Mouse (Mus musculus): Measurements from ENCODE around the gene Rabgap1l. TPM values are rescaled to one million over a fixed set of nuclear protein-coding genes. Genes with fewer than 3 reads are reported as not detected.

The Rabgap1l gene
- polyA plus RNA-seq, 1 experiment from 2014 or later = 26.4 TPM

GRCm38 (mm10) chr1:160784122-160784521 lies 8.9 kb downstream of the Rabgap1l start:
- H3K27me3 ChIP-seq = no peaks in the 10 kb centered on the region
- no peaks in the 10 kb centered on the region for H3K36me3 ChIP-seq
- H3K9ac ChIP-seq = no peak overlapping the region
- H3K4me1 ChIP-seq (replicated peaks) = no peaks in the 10 kb centered on the region
- no peak overlapping the region for H3K4me2 ChIP-seq
- ATAC-seq (ENCODE audit: low FRiP score) = no peak
- WGBS = 93% methylated on average over 1 of the region's 1 CpGs
- no peaks in the 10 kb centered on the region for H3K9me3 ChIP-seq
- no peak overlapping the region for H3K4me3 ChIP-seq
- H3K27ac ChIP-seq = no peak overlapping the region

GRCm38 (mm10) chr1:160774166-160774565 lies 18.8 kb downstream of the Rabgap1l start:
- no peaks in the 10 kb centered on the region for H3K9me3 ChIP-seq
- H3K4me1 ChIP-seq (replicated peaks) = no peaks in the 10 kb centered on the region
- 93% methylated on average over 1 of the region's 1 CpGs for WGBS
- no peaks in the 10 kb centered on the region for H3K27me3 ChIP-seq
- H3K36me3 ChIP-seq = no peaks in the 10 kb centered on the region
- H3K4me3 ChIP-seq = no peak overlapping the region
- no peak overlapping the region for H3K9ac ChIP-seq
- H3K4me2 ChIP-seq = no peak overlapping the region
- H3K27ac ChIP-seq = no peak overlapping the region
- ATAC-seq (ENCODE audit: low FRiP score) = no peak

GRCm38 (mm10) chr1:160765565-160765964 lies 27.4 kb downstream of the Rabgap1l start:
- no peak for ATAC-seq (ENCODE audit: low FRiP score)
- Histone ChIP-seq H3K27ac (no peak overlapping the region), H3K9me3 (no peaks in the 10 kb centered on the region), H3K4me3 (no peak overlapping the region), H3K36me3 (no peaks in the 10 kb centered on the region), H3K9ac (no peak overlapping the region), H3K27me3 (no peaks in the 10 kb centered on the region), H3K4me2 (no peak overlapping the region), H3K4me1 (replicated peaks) (no peaks in the 10 kb centered on the region)
- WGBS = 90% methylated on average over 2 of the region's 2 CpGs

GRCm38 (mm10) chr1:160758243-160758642 lies 34.8 kb downstream of the Rabgap1l start:
- WGBS = 20% methylated on average over 3 of the region's 3 CpGs
- no peak for ATAC-seq (ENCODE audit: low FRiP score)
- no peak overlapping the region for H3K9ac ChIP-seq

GRCm38 (mm10) chr1:160755359-160755758 lies 37.7 kb downstream of the Rabgap1l start:
- Histone ChIP-seq H3K9me3 (no peaks in the 10 kb centered on the region), H3K4me3 (no peak overlapping the region), H3K27ac (no peak overlapping the region), H3K4me2 (no peak overlapping the region), H3K9ac (no peak overlapping the region), H3K27me3 (no peaks in the 10 kb centered on the region), H3K36me3 (no peaks in the 10 kb centered on the region), H3K4me1 (replicated peaks) (no peaks in the 10 kb centered on the region)
- ATAC-seq (ENCODE audit: low FRiP score) = no peak

More at GRCm38 (mm10) chr1:160758243-160758642, 34.8 kb downstream of the Rabgap1l start:
- Histone ChIP-seq H3K4me2 (no peak overlapping the region), H3K9me3 (no peaks in the 10 kb centered on the region), H3K27ac (no peak overlapping the region), H3K36me3 (no peaks in the 10 kb centered on the region), H3K4me1 (replicated peaks) (no peaks in the 10 kb centered on the region), H3K27me3 (no peaks in the 10 kb centered on the region), H3K4me3 (no peak overlapping the region)

GRCm38 (mm10) chr1:160750629-160751028 lies 42.4 kb downstream of the Rabgap1l start:
- no peaks in the 10 kb centered on the region for H3K36me3 ChIP-seq
- no peak overlapping the region for H3K27ac ChIP-seq
- no peak for ATAC-seq (ENCODE audit: low FRiP score)
- no peaks in the 10 kb centered on the region for H3K4me1 ChIP-seq (replicated peaks)
- no peaks in the 10 kb centered on the region for H3K9me3 ChIP-seq
- 97% methylated on average over 2 of the region's 2 CpGs for whole genome bisulfite sequencing
- no peak overlapping the region for H3K9ac ChIP-seq
- no peak overlapping the region for H3K4me3 ChIP-seq
- H3K4me2 ChIP-seq = no peak overlapping the region
- no peaks in the 10 kb centered on the region for H3K27me3 ChIP-seq

- no peak for ATAC-seq (ENCODE audit: low FRiP score)
- Histone ChIP-seq H3K4me1 (replicated peaks) (no peaks in the 10 kb centered on the region), H3K4me3 (no peak overlapping the region), H3K9me3 (no peaks in the 10 kb centered on the region), H3K27ac (no peak overlapping the region), H3K4me2 (no peak overlapping the region), H3K36me3 (no peaks in the 10 kb centered on the region), H3K27me3 (no peaks in the 10 kb centered on the region), H3K9ac (no peak overlapping the region)
- 34% methylated on average over 7 of the region's 7 CpGs for WGBS
These were observed 46.2 kb downstream of the Rabgap1l start for GRCm38 (mm10) chr1:160746786-160747185.

GRCm38 (mm10) chr1:160745238-160745930 lies 47.6 kb downstream of the Rabgap1l start:
- no peak overlapping the region for H3K27ac ChIP-seq
- no peak for ATAC-seq (ENCODE audit: low FRiP score)
- no peaks in the 10 kb centered on the region for H3K4me1 ChIP-seq (replicated peaks)
- no peak overlapping the region for H3K4me2 ChIP-seq
- H3K27me3 ChIP-seq = no peaks in the 10 kb centered on the region
- no peaks in the 10 kb centered on the region for H3K9me3 ChIP-seq
- WGBS = 83% methylated on average over 7 of the region's 7 CpGs
- no peaks in the 10 kb centered on the region for H3K36me3 ChIP-seq
- H3K4me3 ChIP-seq = no peak overlapping the region
- no peak overlapping the region for H3K9ac ChIP-seq

GRCm38 (mm10) chr1:160744009-160744408 lies 49.0 kb downstream of the Rabgap1l start:
- H3K27ac ChIP-seq = no peak overlapping the region
- ATAC-seq (ENCODE audit: low FRiP score) = no peak
- no peaks in the 10 kb centered on the region for H3K27me3 ChIP-seq
- H3K9me3 ChIP-seq = no peaks in the 10 kb centered on the region
- no peaks in the 10 kb centered on the region for H3K36me3 ChIP-seq
- H3K4me2 ChIP-seq = no peak overlapping the region
- WGBS = 60% methylated on average over 3 of the region's 3 CpGs
- H3K4me1 ChIP-seq (replicated peaks) = no peaks in the 10 kb centered on the region
- no peak overlapping the region for H3K9ac ChIP-seq
- no peak overlapping the region for H3K4me3 ChIP-seq

- ATAC-seq (ENCODE audit: low FRiP score) = no peak
- no peak overlapping the region for H3K27ac ChIP-seq
- no peak overlapping the region for H3K4me3 ChIP-seq
- H3K9ac ChIP-seq = no peak overlapping the region
- 6% methylated on average over 2 of the region's 2 CpGs for WGBS
- H3K4me2 ChIP-seq = no peak overlapping the region
- no peaks in the 10 kb centered on the region for H3K4me1 ChIP-seq (replicated peaks)
- no peaks in the 10 kb centered on the region for H3K27me3 ChIP-seq
- H3K36me3 ChIP-seq = no peaks in the 10 kb centered on the region
- H3K9me3 ChIP-seq = no peaks in the 10 kb centered on the region
These were observed 49.8 kb downstream of the Rabgap1l start for GRCm38 (mm10) chr1:160743229-160743628.

- H3K36me3 ChIP-seq = no peaks in the 10 kb centered on the region
These were observed 52.4 kb downstream of the Rabgap1l start for GRCm38 (mm10) chr1:160740650-160741049.

GRCm38 (mm10) chr1:160734743-160735142 lies 58.3 kb downstream of the Rabgap1l start:
- Histone ChIP-seq H3K9ac (no peak overlapping the region), H3K36me3 (peaks cover 8% of the 10 kb centered on the region; the same call in 1 of the 2 replicates), H3K9me3 (no peaks in the 10 kb centered on the region), H3K4me2 (no peak overlapping the region), H3K4me3 (no peak overlapping the region), H3K27me3 (no peaks in the 10 kb centered on the region), H3K27ac (no peak overlapping the region), H3K4me1 (replicated peaks) (no peaks in the 10 kb centered on the region)
- 76% methylated on average over 2 of the region's 2 CpGs for WGBS
- ATAC-seq (ENCODE audit: low FRiP score) = no peak

More at GRCm38 (mm10) chr1:160740650-160741049, 52.4 kb downstream of the Rabgap1l start:
- Histone ChIP-seq H3K4me2 (no peak overlapping the region), H3K27ac (no peak overlapping the region), H3K9me3 (no peaks in the 10 kb centered on the region), H3K27me3 (no peaks in the 10 kb centered on the region), H3K4me3 (no peak overlapping the region), H3K4me1 (replicated peaks) (no peaks in the 10 kb centered on the region), H3K9ac (no peak overlapping the region)
- 77% methylated on average over 2 of the region's 2 CpGs for WGBS
- no peak for ATAC-seq (ENCODE audit: low FRiP score)

- Histone ChIP-seq H3K36me3 (peaks cover 8% of the 10 kb centered on the region; the same call in 1 of the 2 replicates), H3K9me3 (no peaks in the 10 kb centered on the region), H3K27me3 (no peaks in the 10 kb centered on the region), H3K4me3 (no peak overlapping the region), H3K4me1 (replicated peaks) (no peaks in the 10 kb centered on the region), H3K9ac (no peak overlapping the region), H3K4me2 (no peak overlapping the region), H3K27ac (no peak overlapping the region)
- ATAC-seq (ENCODE audit: low FRiP score) = no peak
- WGBS = 85% methylated on average over 4 of the region's 4 CpGs
These were observed 63.1 kb downstream of the Rabgap1l start for GRCm38 (mm10) chr1:160729944-160730343.

All from hindbrain, embryonic 13.5 days (tissue).